Mouse (Mus musculus) forebrain, embryonic 16.5 days (tissue): ENCODE data around the gene Ggcx. TPM values are rescaled to one million over a fixed set of nuclear protein-coding genes. Genes with fewer than 3 reads are reported as not detected.

Experiments used
- ATAC-seq: fragments of 200-750 bp; cut with Nextera tagmentation; 2 replicates; pipeline ENCODE4 v1.8.0; 2017; ENCODE audit warnings: mild to moderate bottlenecking, moderate library complexity
- H3K27ac ChIP-seq: fragments of 300-500 bp; sonication (generic); 2 replicates; pipeline ENCODE4 v1.5.1; 2014; ENCODE audit warnings: low read length, control low read depth
- H3K27me3 ChIP-seq: fragments of 300-500 bp; sonication (generic); replicated peaks from 2 replicates; pipeline ENCODE4 v1.6.1; 2014; ENCODE audit warnings: low read length; ENCODE audit not compliant: control insufficient read depth, insufficient read depth
- H3K36me3 ChIP-seq: fragments of 300-500 bp; sonication (generic); 2 replicates; pipeline ENCODE4 v1.6.1; 2014; ENCODE audit not compliant: control insufficient read depth, insufficient read depth
- H3K4me1 ChIP-seq: fragments of 300-500 bp; sonication (generic); replicated peaks from 2 replicates; pipeline ENCODE4 v1.6.1; 2014; ENCODE audit warnings: low read length; ENCODE audit not compliant: control insufficient read depth, insufficient read depth
- H3K4me2 ChIP-seq: fragments of 300-500 bp; sonication (generic); 2 replicates; pipeline ENCODE4 v1.6.1; 2014; ENCODE audit warnings: mild to moderate bottlenecking, low read length, control low read depth
- H3K4me3 ChIP-seq: fragments of 300-500 bp; sonication (generic); replicated peaks from 2 replicates; pipeline ENCODE4 v1.5.1; 2014; ENCODE audit warnings: mild to moderate bottlenecking, low read length, control low read depth
- H3K9ac ChIP-seq: fragments of 300-500 bp; sonication (generic); replicated peaks from 2 replicates; pipeline ENCODE4 v1.6.1; 2014; ENCODE audit warnings: low read depth, low read length, control low read depth
- H3K9me3 ChIP-seq: fragments of 300-500 bp; sonication (generic); 2 replicates; pipeline ENCODE4 v1.6.1; 2016; ENCODE audit warnings: low read length; ENCODE audit not compliant: control insufficient read depth
- WGBS: fragments of 180-500 bp; shearing (Covaris S2); extraction: QIAGEN DNeasy Blood & Tissue Kit; methylation state at CpG from one replicate; pipeline ENCODE4 v1.1.7; 2014; 5-methylcytosine and 5-hydroxymethylcytosine counted together
- polyA plus RNA-seq: library from polyadenylated mRNA; unstranded; fragments of >200 nt; fragmentation: Nextera tagmentation; extraction: Ambion mirVana; gene quantifications from 2 replicates; pipeline ENCODE4 v1.2.1, GENCODE M21; 2015

Gene Ggcx
- polyA plus RNA-seq, 1 experiment from 2014 or later = 17.2 TPM

DNA sequence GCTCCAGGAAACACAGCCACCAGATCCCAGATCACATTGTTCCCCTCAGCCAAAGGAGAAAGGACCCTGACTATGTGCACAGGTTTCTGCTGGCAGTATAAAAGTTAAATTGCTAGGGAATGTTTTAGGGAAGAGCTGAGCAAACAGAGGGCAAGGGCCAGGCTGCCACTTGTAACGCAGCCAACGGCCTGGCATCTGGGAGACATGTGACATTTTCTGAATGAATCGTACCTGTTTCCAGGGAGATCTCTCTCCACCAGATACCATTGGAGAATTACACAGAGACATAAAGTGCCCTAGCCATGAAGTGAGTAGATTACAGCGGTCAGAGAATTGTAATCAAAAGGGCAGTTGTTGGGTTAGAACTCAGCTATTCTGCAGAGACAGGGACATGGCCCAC is 40.9 kb upstream of the Ggcx start:
- no peak overlapping the region for H3K4me2 ChIP-seq
- no peak overlapping the region for H3K4me3 ChIP-seq
- no peaks in the 10 kb centered on the region for H3K9me3 ChIP-seq
- H3K36me3 ChIP-seq = no peaks in the 10 kb centered on the region
- H3K4me1 ChIP-seq = no peaks in the 10 kb centered on the region
- no peak for ATAC-seq
- no peaks in the 10 kb centered on the region for H3K27me3 ChIP-seq
- H3K27ac ChIP-seq = no peak overlapping the region
- no peak overlapping the region for H3K9ac ChIP-seq
- WGBS = 86% methylated on average over 4 of the region's 4 CpGs

DNA sequence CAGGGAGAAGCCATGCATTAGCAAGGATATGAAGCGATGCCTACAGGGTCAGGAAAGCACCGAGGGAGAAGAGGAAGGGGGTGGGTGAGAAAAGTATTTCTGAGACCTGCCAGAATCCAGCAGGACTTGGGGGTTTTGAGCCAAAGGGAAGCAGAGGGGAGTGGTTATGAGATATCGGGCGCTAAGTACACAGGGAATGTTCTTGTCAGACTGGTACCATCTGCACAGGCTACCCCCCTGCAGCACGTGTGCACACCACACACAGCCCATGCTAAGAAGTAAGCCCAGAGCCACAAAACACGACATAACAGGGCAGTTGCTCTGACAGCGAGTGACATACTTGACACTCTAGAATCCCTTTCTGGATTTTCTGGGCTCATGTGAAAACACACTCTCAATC is 39.9 kb upstream of the Ggcx start:
- Histone ChIP-seq H3K27me3 (peaks cover 4% of the 10 kb centered on the region; the same call in 1 of the 2 replicates), H3K9me3 (no peaks in the 10 kb centered on the region), H3K36me3 (no peaks in the 10 kb centered on the region), H3K4me3 (no peak overlapping the region), H3K4me1 (no peaks in the 10 kb centered on the region), H3K27ac (no peak overlapping the region), H3K9ac (no peak overlapping the region), H3K4me2 (no peak overlapping the region)
- 67% methylated on average over 7 of the region's 7 CpGs for WGBS
- ATAC-seq = no peak

DNA sequence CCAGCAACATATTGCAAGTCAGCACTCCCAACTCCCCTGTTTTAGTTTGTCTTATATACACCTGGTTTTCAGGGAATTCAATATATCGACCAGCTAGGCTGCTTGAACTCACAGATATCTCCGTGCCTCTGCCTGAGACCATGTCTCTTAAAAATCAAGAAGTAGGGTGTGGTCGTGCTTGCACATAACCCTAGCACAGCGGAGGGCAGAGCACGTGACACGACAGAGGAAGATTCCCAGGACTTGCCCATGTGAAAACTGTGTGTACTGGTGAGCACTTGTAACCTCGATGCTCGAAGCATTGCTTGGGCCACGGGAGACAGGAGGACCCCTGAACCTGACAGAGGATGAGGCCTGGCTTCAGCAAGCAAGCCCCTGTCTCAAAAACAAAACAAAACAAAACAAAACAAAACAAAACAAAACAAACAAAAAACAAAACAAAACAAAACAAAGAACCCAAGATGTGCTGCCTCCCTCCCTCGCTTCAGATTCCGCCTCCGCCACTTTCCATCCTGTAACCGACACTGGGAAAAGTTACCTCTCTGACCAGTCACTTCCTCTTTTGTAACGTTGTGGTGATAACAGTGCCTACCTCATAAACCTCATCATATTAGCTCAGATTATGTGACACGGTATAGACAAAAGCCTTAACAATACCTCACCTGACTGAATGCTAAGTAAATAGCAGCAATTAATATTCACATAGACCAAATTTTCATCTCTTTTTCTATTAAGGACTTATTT is 39.1 kb upstream of the Ggcx start:
- 87% methylated on average over 15 of the region's 15 CpGs for WGBS

DNA sequence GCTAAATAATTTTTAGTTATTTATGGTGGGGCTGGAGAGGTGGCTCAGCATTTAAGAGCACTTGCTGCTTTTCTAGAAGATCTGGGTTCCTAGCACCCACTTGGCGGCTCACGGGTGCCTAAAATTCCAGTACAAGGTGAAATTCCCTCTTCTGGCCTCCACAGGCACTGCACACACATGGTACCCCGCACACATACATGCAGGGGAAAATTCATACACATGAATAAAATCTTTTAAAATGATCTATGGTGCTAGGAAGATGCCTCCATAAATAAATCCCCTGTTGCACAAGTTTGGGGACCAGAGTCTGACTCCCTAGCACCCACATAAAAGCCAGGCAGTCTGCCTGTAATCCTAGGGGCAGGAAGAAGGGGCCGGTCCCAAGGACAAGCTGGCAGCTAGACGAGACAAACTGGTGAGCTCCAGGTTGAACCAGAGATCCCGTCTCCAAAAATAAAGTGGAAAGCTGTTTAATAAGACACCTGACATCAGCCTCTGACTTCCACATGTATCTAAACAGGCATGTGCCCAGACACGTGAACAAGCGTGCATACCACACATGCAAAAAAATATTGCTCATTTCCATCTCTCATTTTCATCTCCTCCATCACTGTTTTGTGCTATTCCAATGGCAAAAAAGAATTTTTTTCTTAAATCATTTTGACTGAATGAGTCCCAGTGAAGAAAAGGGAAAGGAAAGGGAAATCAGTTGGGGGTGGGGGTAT is 35.4 kb upstream of the Ggcx start:
- Histone ChIP-seq H3K27ac (no peak overlapping the region), H3K4me2 (no peak overlapping the region), H3K4me3 (no peak overlapping the region), H3K9ac (no peak overlapping the region), H3K4me1 (no peaks in the 10 kb centered on the region; the same call in 1 of the 2 replicates), H3K27me3 (peaks cover 21% of the 10 kb centered on the region), H3K36me3 (no peaks in the 10 kb centered on the region), H3K9me3 (no peaks in the 10 kb centered on the region)
- WGBS = 85% methylated on average over 8 of the region's 8 CpGs
- ATAC-seq = no peak

More for the DNA sequence above, 39.1 kb upstream of the Ggcx start:
- Histone ChIP-seq H3K27ac (no peak overlapping the region), H3K27me3 (peaks cover 11% of the 10 kb centered on the region), H3K4me2 (no peak overlapping the region), H3K4me3 (no peak overlapping the region), H3K9ac (no peak overlapping the region), H3K9me3 (no peaks in the 10 kb centered on the region), H3K36me3 (no peaks in the 10 kb centered on the region), H3K4me1 (no peaks in the 10 kb centered on the region)
- ATAC-seq = no peak

DNA sequence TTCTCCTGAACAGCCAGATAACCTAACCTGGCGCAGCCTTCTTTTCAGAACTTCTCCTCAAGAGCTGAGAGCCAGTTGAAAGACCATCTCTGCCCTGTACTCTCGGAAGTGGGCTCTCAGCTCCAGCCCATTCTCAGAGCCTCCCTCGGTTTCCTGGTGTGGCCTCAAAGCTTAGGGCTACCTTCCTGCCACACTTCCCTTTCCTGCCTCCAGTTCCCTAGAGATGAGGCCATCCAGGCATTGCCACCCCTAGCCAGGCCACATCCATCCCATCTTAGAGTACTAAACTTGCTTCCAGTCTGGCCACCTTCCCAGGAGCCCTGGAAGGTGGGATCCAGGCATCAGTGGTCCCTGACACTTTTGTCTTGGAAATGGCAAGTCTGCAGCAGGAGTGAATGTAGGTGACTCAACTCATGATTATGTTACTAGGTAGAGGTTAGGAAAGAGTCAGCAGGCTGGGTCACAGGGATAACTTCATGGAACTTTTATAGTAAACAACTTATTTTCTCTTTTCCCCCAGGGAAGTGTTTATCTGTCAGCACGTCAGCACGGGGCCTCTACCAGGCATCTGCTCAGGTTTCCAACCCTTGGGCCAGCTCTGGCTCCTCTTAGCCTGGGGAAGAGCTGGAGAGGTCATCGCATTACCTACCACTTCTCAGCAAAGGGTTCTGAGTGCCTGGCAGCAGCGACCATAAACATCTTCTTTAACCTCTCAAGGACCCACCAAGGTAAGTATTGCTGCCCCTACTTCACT is 34.6 kb upstream of the Ggcx start:
- H3K36me3 ChIP-seq = no peaks in the 10 kb centered on the region
- no peaks in the 10 kb centered on the region for H3K9me3 ChIP-seq
- no peak overlapping the region for H3K27ac ChIP-seq
- peak overlapping the region; percentile 59 for H3K4me2 ChIP-seq
- WGBS = 55% methylated on average over 7 of the region's 7 CpGs
- no peak overlapping the region for H3K9ac ChIP-seq
- no peaks in the 10 kb centered on the region; the same call in 1 of the 2 replicates for H3K4me1 ChIP-seq
- ATAC-seq = no peak
- peaks cover 21% of the 10 kb centered on the region for H3K27me3 ChIP-seq
- peak overlapping the region; percentile 43 for H3K4me3 ChIP-seq

DNA sequence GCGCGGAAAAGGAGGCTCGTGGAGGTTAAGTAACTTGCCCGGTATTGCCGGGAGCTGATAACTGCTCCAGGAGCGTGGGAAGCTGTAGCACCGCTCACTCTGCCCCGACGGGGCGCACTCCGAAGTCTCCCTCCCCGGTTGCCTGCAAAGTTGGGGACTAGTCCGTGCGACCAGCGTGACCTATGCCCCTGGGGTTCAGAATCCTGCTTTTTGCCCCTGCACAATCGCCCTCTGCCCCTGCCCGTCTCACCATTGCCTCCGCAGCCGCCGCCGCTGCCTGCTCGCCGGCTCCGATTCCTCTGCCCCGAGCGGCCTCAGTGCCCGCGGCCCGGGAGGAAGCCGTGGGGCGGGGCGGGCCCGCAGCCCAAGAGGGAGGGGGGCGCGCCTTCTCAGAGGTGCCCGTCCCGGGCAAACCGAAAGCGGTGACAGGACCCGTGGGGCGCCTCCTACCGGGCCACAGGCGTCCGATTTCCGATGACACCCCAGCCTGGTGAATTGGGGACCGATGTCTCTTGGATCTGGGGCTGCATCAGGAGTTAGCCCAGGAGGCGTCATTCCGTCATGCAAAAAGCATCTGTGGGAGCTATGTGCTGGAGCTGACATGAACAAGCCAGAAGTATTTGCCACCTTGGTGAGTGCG is 33.9 kb upstream of the Ggcx start, which contains the start of gene Vamp5:
Gene Vamp5 (minus strand): TSS at position 338 of the 640 bp plus-strand sequence.
- Histone ChIP-seq H3K36me3 (no peaks in the 10 kb centered on the region), H3K27ac (no peak within 1 kb of the TSS), H3K4me2 (peak within 1 kb of the TSS; percentile 59), H3K9ac (peak within 1 kb of the TSS; percentile 51), H3K4me3 (peak within 1 kb of the TSS; percentile 43), H3K4me1 (no peaks in the 10 kb centered on the region; the same call in 1 of the 2 replicates), H3K27me3 (peaks cover 21% of the 10 kb centered on the region), H3K9me3 (no peaks in the 10 kb centered on the region)
- peak; percentile 58 for ATAC-seq
- WGBS = 2% methylated on average over 48 of the region's 49 CpGs

DNA sequence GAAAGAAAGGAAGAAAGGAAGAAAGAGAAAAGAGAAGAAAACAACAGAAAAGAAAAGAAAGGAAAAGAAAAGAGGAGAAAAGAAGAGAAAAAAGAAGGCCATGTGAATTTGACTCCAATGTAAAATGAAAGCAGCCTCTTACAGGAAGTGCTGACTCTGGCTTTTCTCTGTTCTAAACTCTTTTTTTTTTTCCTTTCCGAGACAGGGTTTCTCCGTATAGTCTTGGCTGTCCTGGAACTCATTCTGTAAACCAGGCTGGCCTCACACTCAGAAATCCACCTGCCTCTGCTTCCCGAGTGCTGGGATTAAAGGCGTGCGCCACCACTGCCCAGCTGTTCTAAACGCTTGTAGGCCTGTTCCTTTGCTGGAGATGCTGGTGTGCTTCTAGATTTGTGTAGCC is 31.6 kb upstream of the Ggcx start:
- peaks cover 21% of the 10 kb centered on the region for H3K27me3 ChIP-seq
- no peaks in the 10 kb centered on the region; the same call in 1 of the 2 replicates for H3K4me1 ChIP-seq
- no peak overlapping the region for H3K4me2 ChIP-seq
- no peaks in the 10 kb centered on the region for H3K36me3 ChIP-seq
- H3K27ac ChIP-seq = no peak overlapping the region
- WGBS = 89% methylated on average over 6 of the region's 6 CpGs
- H3K9ac ChIP-seq = no peak overlapping the region
- H3K9me3 ChIP-seq = no peaks in the 10 kb centered on the region
- no peak for ATAC-seq
- no peak overlapping the region for H3K4me3 ChIP-seq

DNA sequence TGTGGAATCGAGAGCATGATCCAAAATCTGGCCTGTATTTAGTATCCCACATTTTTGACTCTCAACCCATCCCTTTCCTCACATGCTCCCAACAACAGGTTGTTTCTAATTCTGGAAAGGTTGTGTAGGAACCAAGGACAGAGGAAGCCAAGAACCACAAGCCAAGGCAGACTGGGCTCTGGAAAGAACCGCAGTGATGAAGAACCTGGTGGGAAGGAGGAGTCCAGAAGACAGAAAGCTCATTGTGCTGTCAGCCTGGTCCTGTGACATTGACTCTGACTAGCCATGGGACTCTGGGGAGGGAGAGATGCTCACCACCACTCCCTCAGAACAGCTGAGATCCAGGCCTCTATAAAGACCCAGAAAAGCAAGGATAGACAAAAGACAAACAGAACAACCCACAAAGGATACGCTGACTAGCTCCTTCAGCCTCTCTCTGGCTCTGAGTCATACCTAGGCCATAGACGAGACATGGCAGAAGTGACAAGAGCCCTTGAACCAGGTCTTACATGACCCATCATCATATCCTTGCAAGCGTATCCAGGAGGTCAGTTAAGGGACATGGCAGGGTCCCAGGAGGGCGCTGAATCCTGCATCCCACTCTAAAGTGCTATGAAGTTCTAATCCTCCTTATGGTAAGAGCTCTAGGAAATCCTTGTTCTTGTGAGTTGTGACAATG is 30.8 kb upstream of the Ggcx start:
- no peak overlapping the region for H3K4me3 ChIP-seq
- H3K4me1 ChIP-seq = no peaks in the 10 kb centered on the region; the same call in 1 of the 2 replicates
- H3K4me2 ChIP-seq = no peak overlapping the region
- H3K27me3 ChIP-seq = peaks cover 21% of the 10 kb centered on the region
- no peak for ATAC-seq
- 83% methylated on average over 6 of the region's 6 CpGs for WGBS
- no peak overlapping the region for H3K9ac ChIP-seq
- H3K36me3 ChIP-seq = no peaks in the 10 kb centered on the region
- no peaks in the 10 kb centered on the region for H3K9me3 ChIP-seq
- no peak overlapping the region for H3K27ac ChIP-seq
